Mouse (Mus musculus) E14TG2a.4 (cell line): ENCODE data around the gene Naa38.

ENCODE experiments used
- CTCF ChIP-seq: conservative IDR thresholded peaks from 2 replicates; pipeline ENCODE4 v1.5.1; 2014; ENCODE audit warnings: low read length
- POU5F1 ChIP-seq: IDR thresholded peaks from 2 replicates; pipeline ENCODE4 v1.6.1; 2014; ENCODE audit warnings: low read length, borderline replicate concordance

GRCm38 (mm10) chr11:69384979-69385378 is 10.3 kb upstream of the Naa38 start:
- TF ChIP-seq CTCF: no peak
- no peak for TF ChIP-seq POU5F1
